Mouse (Mus musculus) urinary bladder, postnatal 10 days (tissue): ENCODE data around the gene Map3k19.

Source experiments
- DNase-seq: peaks from one replicate; pipeline ENCODE4 v3.0.0; 2022; ENCODE audit warnings: low spot score

The Map3k19 gene

GRCm38 (mm10) chr1:127854486-127855222 lies at the start of gene Map3k19:
TSS of gene Map3k19 (minus strand) at chr1:127855031.
- no peak for DNase-seq

- DNase-seq: no peak
Observed at GRCm38 (mm10) chr1:127899401-127899800, 44.6 kb upstream of the Map3k19 start.

GRCm38 (mm10) chr1:127869276-127869675 lies 14.4 kb upstream of the Map3k19 start:
- no peak for DNase-seq

GRCm38 (mm10) chr1:127868300-127869261 lies 13.8 kb upstream of the Map3k19 start, which contains the start of gene Rab3gap1:
TSS of gene Rab3gap1 (plus strand) at chr1:127868773.
- DNase-seq: peak; percentile 50

GRCm38 (mm10) chr1:127863806-127864205 lies 9.0 kb upstream of the Map3k19 start:
- no peak for DNase-seq

GRCm38 (mm10) chr1:127861900-127862299 lies 7.1 kb upstream of the Map3k19 start:
- DNase-seq: no peak

- DNase-seq: no peak
Observed at GRCm38 (mm10) chr1:127860492-127860891, 5.7 kb upstream of the Map3k19 start.

- no peak for DNase-seq
Observed at GRCm38 (mm10) chr1:127859799-127860400, 5.1 kb upstream of the Map3k19 start.

GRCm38 (mm10) chr1:127858945-127859648 lies 4.3 kb upstream of the Map3k19 start:
- DNase-seq: no peak

- DNase-seq: no peak
Observed at GRCm38 (mm10) chr1:127850075-127850610, 4.7 kb downstream of the Map3k19 start.

GRCm38 (mm10) chr1:127845472-127845871 lies 9.4 kb downstream of the Map3k19 start:
- no peak for DNase-seq

GRCm38 (mm10) chr1:127838602-127839001 lies 16.2 kb downstream of the Map3k19 start:
- no peak for DNase-seq

GRCm38 (mm10) chr1:127836619-127837018 lies 18.2 kb downstream of the Map3k19 start:
- DNase-seq: no peak

- DNase-seq: no peak
Observed at GRCm38 (mm10) chr1:127834202-127834601, 20.6 kb downstream of the Map3k19 start.

GRCm38 (mm10) chr1:127833714-127834113 lies 21.1 kb downstream of the Map3k19 start:
- DNase-seq: no peak

- DNase-seq: no peak
Observed at GRCm38 (mm10) chr1:127830215-127830921, 24.5 kb downstream of the Map3k19 start.

GRCm38 (mm10) chr1:127827325-127827724 lies 27.5 kb downstream of the Map3k19 start:
- DNase-seq: no peak

GRCm38 (mm10) chr1:127816381-127816780 lies 38.5 kb downstream of the Map3k19 start:
- DNase-seq: no peak

- no peak for DNase-seq
Observed at GRCm38 (mm10) chr1:127812929-127813328, 41.9 kb downstream of the Map3k19 start.

- DNase-seq: no peak
Observed at GRCm38 (mm10) chr1:127808671-127809070, 46.2 kb downstream of the Map3k19 start.

GRCm38 (mm10) chr1:127802916-127803315 lies 51.9 kb downstream of the Map3k19 start:
- DNase-seq: no peak
